Mouse (Mus musculus) forebrain, embryonic 14.5 days (tissue): ENCODE measurements at regions not wholly inside any gene's neighbourhood (a gene's known extent, or its start where the extent isn't known, plus 50 kb on each side); places are given as distances from the start of the nearest gene placed in this dataset.

Experiments
- ATAC-seq: fragments of 200-750 bp; cut with Nextera tagmentation; 2 replicates; pipeline ENCODE4 v1.8.0; 2017; ENCODE audit warnings: mild to moderate bottlenecking, moderate library complexity
- DNase-seq: peaks from one replicate; pipeline ENCODE4 v3.0.0-alpha.2; 2015; ENCODE audit warnings: low spot score
- H3K27ac ChIP-seq: fragments of 300-500 bp; sonication (generic); 2 replicates; pipeline ENCODE4 v1.5.1; 2014; ENCODE audit warnings: low read depth, mild to moderate bottlenecking, control low read depth, low read length, moderate library complexity
- H3K27me3 ChIP-seq: fragments of 300-500 bp; sonication (generic); replicated peaks from 2 replicates; pipeline ENCODE4 v1.6.1; 2014; ENCODE audit warnings: low read length, control low read depth, mixed read lengths; ENCODE audit not compliant: control insufficient read depth, insufficient read depth
- H3K36me3 ChIP-seq: fragments of 300-500 bp; sonication (generic); 2 replicates; pipeline ENCODE4 v1.6.1; 2014; ENCODE audit warnings: low read length, control low read depth; ENCODE audit not compliant: control insufficient read depth, insufficient read depth
- H3K4me1 ChIP-seq: fragments of 300-500 bp; sonication (generic); 2 replicates; pipeline ENCODE4 v1.6.1; 2014; ENCODE audit warnings: antibody characterized with exemption, low read length, control low read depth; ENCODE audit not compliant: control insufficient read depth, insufficient read depth
- H3K4me2 ChIP-seq: fragments of 300-500 bp; sonication (generic); 2 replicates; pipeline ENCODE4 v1.6.1; 2014; ENCODE audit warnings: mild to moderate bottlenecking, control low read depth, low read length
- H3K4me3 ChIP-seq: fragments of 300-500 bp; sonication (generic); 2 replicates; pipeline ENCODE4 v1.5.1; 2014; ENCODE audit warnings: low read depth, low read length, control low read depth
- H3K9ac ChIP-seq: fragments of 300-500 bp; sonication (generic); 2 replicates; pipeline ENCODE4 v1.6.1; 2014; ENCODE audit warnings: mild to moderate bottlenecking, low read length, control low read depth, moderate library complexity
- H3K9me3 ChIP-seq: fragments of 300-500 bp; sonication (generic); replicated peaks from 2 replicates; pipeline ENCODE4 v1.6.1; 2016; ENCODE audit warnings: low read length, control low read depth, mixed read lengths; ENCODE audit not compliant: control insufficient read depth
- WGBS: fragments of 180-500 bp; shearing (Covaris S2); extraction: QIAGEN DNeasy Blood & Tissue Kit; methylation state at CpG from one replicate; pipeline ENCODE4 v1.1.7; 2014; 5-methylcytosine and 5-hydroxymethylcytosine counted together

DNA sequence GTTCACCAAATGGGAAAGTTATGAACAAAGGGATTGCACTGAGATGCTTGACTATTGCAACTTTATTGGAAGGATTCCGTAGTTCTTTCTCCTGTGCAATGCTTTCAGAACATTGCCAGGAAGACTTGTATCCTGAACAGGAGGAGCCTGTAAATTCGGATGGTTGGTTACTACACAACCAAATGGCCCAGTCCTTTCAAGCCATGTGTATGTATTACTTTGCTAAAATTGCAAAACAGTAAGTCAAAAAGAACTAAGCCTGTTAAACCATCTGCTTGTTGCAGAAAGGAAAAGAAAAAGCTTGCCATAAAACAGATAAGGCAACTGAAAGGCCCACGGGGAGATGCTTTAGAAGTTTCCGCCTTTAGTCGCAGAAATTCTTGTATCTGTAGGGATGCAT is 124.5 kb upstream of the Ccng1 start:
- H3K4me2 ChIP-seq: no peak overlapping the region
- H3K27me3 ChIP-seq: no peaks in the 10 kb centered on the region
- ATAC-seq (no peak), DNase-seq (no peak)
- H3K4me3 ChIP-seq: no peak overlapping the region
- WGBS: 90% methylated on average over 5 of the region's 5 CpGs
- H3K4me1 ChIP-seq: no peaks in the 10 kb centered on the region
- H3K36me3 ChIP-seq: no peaks in the 10 kb centered on the region
- no peak overlapping the region for H3K9ac ChIP-seq
- H3K9me3 ChIP-seq: no peaks in the 10 kb centered on the region
- H3K27ac ChIP-seq: no peak overlapping the region

DNA sequence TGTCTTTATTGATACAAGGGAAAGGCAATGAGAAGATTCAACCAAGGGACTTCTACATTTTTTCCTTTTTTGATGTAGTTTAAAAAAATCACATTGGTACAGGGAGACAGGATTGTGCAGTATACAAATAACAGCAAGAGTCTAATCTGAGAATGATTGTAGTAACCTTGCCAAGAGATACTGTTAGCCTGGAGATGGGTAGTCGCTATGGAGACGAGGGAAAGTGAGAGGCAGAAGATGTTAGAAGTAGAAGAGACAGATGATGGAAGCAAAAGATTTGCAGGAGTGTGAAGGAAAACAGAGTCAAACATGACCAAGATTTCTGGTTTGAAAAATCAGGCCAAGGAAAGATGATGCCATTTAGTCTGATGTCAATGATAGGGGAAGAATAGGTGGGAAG is 117.9 kb upstream of the Ccng1 start:
- no peak for DNase-seq
- no peak overlapping the region for H3K27ac ChIP-seq
- ATAC-seq: no peak
- H3K9me3 ChIP-seq: no peaks in the 10 kb centered on the region
- H3K9ac ChIP-seq: no peak overlapping the region
- H3K4me2 ChIP-seq: no peak overlapping the region
- H3K36me3 ChIP-seq: no peaks in the 10 kb centered on the region
- 88% methylated on average over 2 of the region's 2 CpGs for WGBS
- H3K4me1 ChIP-seq: no peaks in the 10 kb centered on the region
- no peaks in the 10 kb centered on the region for H3K27me3 ChIP-seq
- H3K4me3 ChIP-seq: no peak overlapping the region

DNA sequence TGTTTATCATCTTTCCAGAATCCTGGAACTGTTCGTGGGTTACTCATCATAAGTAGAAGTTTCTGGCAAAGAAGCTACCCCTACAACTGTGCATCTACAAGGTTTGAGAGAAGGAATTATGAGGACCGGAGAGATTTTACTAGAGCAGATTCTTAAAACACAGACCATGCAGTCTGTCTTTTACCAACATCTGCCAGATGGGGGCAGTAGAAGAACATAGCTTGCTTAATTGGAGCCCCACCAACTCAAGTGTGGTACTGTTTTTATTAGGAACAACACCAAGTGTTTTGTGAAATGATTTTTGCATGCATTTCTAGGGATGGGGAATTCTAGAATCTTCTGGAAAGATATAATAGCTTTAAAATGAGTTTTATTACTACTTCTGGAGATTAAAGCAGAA is 110.6 kb upstream of the Ccng1 start:
- 30% methylated on average over 2 of the region's 2 CpGs for WGBS
- Histone ChIP-seq H3K27ac (no peak overlapping the region), H3K9me3 (no peaks in the 10 kb centered on the region), H3K4me2 (no peak overlapping the region), H3K4me3 (no peak overlapping the region), H3K36me3 (no peaks in the 10 kb centered on the region), H3K4me1 (no peaks in the 10 kb centered on the region), H3K9ac (no peak overlapping the region), H3K27me3 (no peaks in the 10 kb centered on the region)
- peak; percentile 63; the same call in 1 of the 2 replicates for ATAC-seq
- peak; percentile 85 for DNase-seq

DNA sequence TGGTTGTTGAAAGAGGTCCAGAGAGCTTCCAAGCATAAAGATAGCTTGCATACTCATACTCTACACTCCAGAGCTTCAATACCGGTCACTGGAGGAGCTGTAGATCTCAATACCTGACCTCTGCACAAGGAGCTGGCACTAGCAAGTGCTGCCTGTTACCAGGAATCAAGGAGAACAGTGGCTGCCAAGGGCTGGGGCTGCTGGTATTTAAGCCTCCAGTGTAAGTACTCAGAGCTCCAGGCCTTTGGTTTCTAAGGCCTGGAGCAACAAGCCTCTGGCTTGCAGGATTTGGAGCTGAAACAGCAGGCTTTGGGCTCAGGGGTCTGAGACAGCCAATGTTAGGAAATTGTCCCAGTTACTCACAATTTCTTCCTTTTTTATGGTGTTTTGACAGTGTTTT is 96.2 kb upstream of the Ccng1 start:
- ATAC-seq: no peak

DNA sequence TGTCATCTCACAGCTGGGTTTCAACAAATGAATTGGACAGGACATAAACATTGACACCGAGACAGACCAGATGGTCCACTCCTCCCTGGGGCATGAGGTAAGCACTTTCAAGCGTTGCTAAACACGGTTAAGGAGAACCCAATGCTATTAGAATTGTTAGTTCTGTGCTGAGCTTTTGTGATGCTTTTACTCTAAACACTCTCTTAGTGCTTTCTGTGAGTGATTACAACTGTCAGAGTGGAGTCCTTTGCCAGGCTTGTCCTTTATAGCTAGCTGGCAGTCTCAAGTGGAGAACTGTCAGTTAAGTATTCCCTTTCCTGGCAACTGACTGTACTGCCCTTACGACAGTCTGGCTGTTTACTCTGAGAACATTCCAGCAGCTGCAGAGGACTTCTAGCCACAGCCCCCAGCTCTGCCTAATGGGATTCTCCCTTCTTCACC is 95.6 kb upstream of the Ccng1 start:
- H3K4me1 ChIP-seq: no peaks in the 10 kb centered on the region
- no peak overlapping the region for H3K4me2 ChIP-seq
- 53% methylated on average over 4 of the region's 4 CpGs for WGBS
- H3K27me3 ChIP-seq: no peaks in the 10 kb centered on the region
- no peak overlapping the region for H3K4me3 ChIP-seq
- H3K27ac ChIP-seq: no peak overlapping the region
- DNase-seq (peak; percentile 42), ATAC-seq (no peak)
- H3K36me3 ChIP-seq: no peaks in the 10 kb centered on the region
- H3K9ac ChIP-seq: no peak overlapping the region
- no peaks in the 10 kb centered on the region for H3K9me3 ChIP-seq

More for the DNA sequence above, 96.2 kb upstream of the Ccng1 start:
- Histone ChIP-seq H3K27me3 (no peaks in the 10 kb centered on the region), H3K9ac (no peak overlapping the region), H3K4me1 (no peaks in the 10 kb centered on the region), H3K27ac (no peak overlapping the region), H3K36me3 (no peaks in the 10 kb centered on the region), H3K9me3 (no peaks in the 10 kb centered on the region), H3K4me2 (no peak overlapping the region), H3K4me3 (no peak overlapping the region)
- no peak for DNase-seq
- WGBS: 95% methylated on average over 1 of the region's 1 CpGs

DNA sequence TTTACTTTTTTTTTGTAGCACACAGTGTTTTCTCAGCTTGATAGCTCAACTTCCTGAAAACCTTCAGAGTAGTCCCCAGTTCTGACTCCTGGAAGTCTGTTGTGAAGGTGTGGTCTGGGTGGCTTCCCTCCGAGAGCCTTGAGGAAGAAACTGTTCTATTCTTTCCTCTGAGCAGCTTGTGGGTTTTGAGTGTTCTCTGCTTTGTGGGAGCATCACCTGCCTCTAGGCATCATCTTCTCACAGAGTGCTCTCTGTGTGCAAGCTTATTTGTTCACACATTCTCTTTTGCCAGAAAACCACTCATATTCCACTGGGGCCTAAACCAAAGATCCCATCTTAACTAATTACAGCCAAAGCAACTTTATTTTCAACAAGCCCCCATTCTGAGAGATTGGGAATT is 91.5 kb upstream of the Ccng1 start:
- Histone ChIP-seq H3K27ac (no peak overlapping the region), H3K4me3 (no peak overlapping the region), H3K4me2 (no peak overlapping the region), H3K27me3 (no peaks in the 10 kb centered on the region), H3K4me1 (no peaks in the 10 kb centered on the region), H3K9me3 (no peaks in the 10 kb centered on the region), H3K9ac (no peak overlapping the region), H3K36me3 (no peaks in the 10 kb centered on the region)
- WGBS: 77% methylated on average over 1 of the region's 1 CpGs
- ATAC-seq (no peak), DNase-seq (no peak)

DNA sequence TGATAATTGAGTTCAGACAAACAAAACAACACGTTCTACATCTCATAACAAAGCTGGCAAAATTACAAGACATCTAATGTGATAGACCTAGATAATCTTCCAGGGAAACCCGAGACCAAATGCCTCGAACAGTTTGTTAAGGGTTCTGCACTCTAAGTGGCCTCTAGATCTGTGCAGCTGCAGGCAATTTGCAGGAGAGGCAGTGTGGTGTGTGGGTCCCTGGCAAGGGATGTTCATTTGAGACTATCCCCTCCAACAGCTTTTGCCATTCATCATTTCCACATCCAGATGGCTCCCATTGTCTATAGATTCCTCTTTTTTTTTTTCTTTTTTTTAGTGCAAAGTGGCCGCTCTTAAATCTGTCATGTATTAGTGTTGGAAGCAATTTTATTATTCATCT is 80.3 kb upstream of the Ccng1 start:
- no peak overlapping the region for H3K4me3 ChIP-seq
- H3K9me3 ChIP-seq: no peaks in the 10 kb centered on the region
- ATAC-seq (peak; percentile 34; the same call in 1 of the 2 replicates), DNase-seq (peak; percentile 44)
- no peak overlapping the region for H3K4me2 ChIP-seq
- H3K27ac ChIP-seq: no peak overlapping the region
- H3K9ac ChIP-seq: no peak overlapping the region
- H3K4me1 ChIP-seq: no peaks in the 10 kb centered on the region
- no peaks in the 10 kb centered on the region for H3K27me3 ChIP-seq
- H3K36me3 ChIP-seq: no peaks in the 10 kb centered on the region
- 50% methylated on average over 4 of the region's 4 CpGs for WGBS
